ENCODE assay signal across 30 mouse cellular contexts in genomic region chr5:139944697-139945096, GRCm38 (mm10). TPM values are rescaled to one million over a fixed set of nuclear protein-coding genes. Genes with fewer than 3 reads are reported as not detected.
DNase-seq lines count a peak whose midpoint lies in the region; ATAC-seq and TF ChIP-seq lines count a peak whose summit lies in the region.
"Had no signal": no experiment of that assay in that cellular context is flagged by ENCODE, and none has a peak within 500 bp of the region (broad histone marks: within the 10 kb centered on the region; RNA-seq: fewer than 3 reads in every experiment).

No protein-coding gene starts in this region.

- intact Hi-C loops in left cerebral cortex, postnatal 4 days (cut with DNase I), result no loop called here

- no peak for TF ChIP-seq CTCF in hindbrain, postnatal 0 days (IDR thresholded peaks at IDR 0.05; ENCODE audit: low read depth)
- TF ChIP-seq CTCF in forebrain, postnatal 0 days (IDR thresholded peaks at IDR 0.05; ENCODE audit: low read depth), result no peak

- no peak overlapping the region for H3K9ac ChIP-seq in hindbrain, embryonic 13.5 days
- H3K9ac ChIP-seq in hindbrain, postnatal 0 days (replicated peaks; ENCODE audit: low read length), result no peak overlapping the region
- no peak overlapping the region for H3K9ac ChIP-seq in forebrain, embryonic 12.5 days
- no peak overlapping the region for H3K9ac ChIP-seq in forebrain, postnatal 0 days
- H3K9ac ChIP-seq: embryonic facial prominence, embryonic 15.5 days; liver, embryonic 12.5 days; liver, postnatal 0 days; midbrain, embryonic 12.5 days; neural tube, embryonic 15.5 days had no signal

- H3K27ac ChIP-seq in hindbrain, embryonic 13.5 days, result no peak overlapping the region
- H3K27ac ChIP-seq in hindbrain, postnatal 0 days, result no peak overlapping the region
- no peak overlapping the region for H3K27ac ChIP-seq in forebrain, embryonic 12.5 days
- no peak overlapping the region for H3K27ac ChIP-seq in forebrain, postnatal 0 days (ENCODE audit: low read depth, low read length)
- H3K27ac ChIP-seq: embryonic facial prominence, embryonic 10.5 days; embryonic facial prominence, embryonic 15.5 days; left cerebral cortex, adult 2 months; liver, embryonic 12.5 days; midbrain, embryonic 12.5 days; neural tube, embryonic 15.5 days had no signal

- DNase-seq in hindbrain, postnatal 0 days (ENCODE audit: low spot score), result no peak
- peak; percentile 91 for DNase-seq in ES-CJ7 (ENCODE audit: low read depth, low spot score)
- DNase-seq in forebrain, postnatal 0 days, result peak; percentile 49
- no peak for DNase-seq in frontal cortex, postnatal 36 days (ENCODE audit: low spot score in 2 of 2)
- DNase-seq in layer of hippocampus, adult 9-11 months, result no peak
- DNase-seq in left cerebral cortex, postnatal 4 days, result no peak
- DNase-seq: adrenal gland, adult 2 months; cerebellum, adult 8-10 months; cerebellum, postnatal 25 days; gastrocnemius, postnatal 10 days; heart, postnatal 14 days; kidney, adult 9 months; kidney, postnatal 10 days; liver, postnatal 0 days; lung, postnatal 36 days; right cerebral cortex, postnatal 25 days; spleen, adult 18-20 months; thymus, postnatal 14 days had no signal

- H3K4me3 ChIP-seq in hindbrain, embryonic 13.5 days, result no peak overlapping the region
- no peak overlapping the region for H3K4me3 ChIP-seq in hindbrain, postnatal 0 days (ENCODE audit: low read length)
- H3K4me3 ChIP-seq in forebrain, embryonic 12.5 days (replicated peaks), result no peak overlapping the region
- no peak overlapping the region for H3K4me3 ChIP-seq in forebrain, postnatal 0 days (ENCODE audit: low read depth, low read length)
- H3K4me3 ChIP-seq: embryonic facial prominence, embryonic 10.5 days; embryonic facial prominence, embryonic 15.5 days; left cerebral cortex, adult 2 months; liver, embryonic 12.5 days; midbrain, embryonic 12.5 days; neural tube, embryonic 15.5 days had no signal

- H3K36me3 ChIP-seq in hindbrain, embryonic 13.5 days, result no peaks in the 10 kb centered on the region
- H3K36me3 ChIP-seq in hindbrain, postnatal 0 days (ENCODE audit: insufficient read depth, low read length), result no peaks in the 10 kb centered on the region
- H3K36me3 ChIP-seq in forebrain, embryonic 12.5 days (replicated peaks), result no peaks in the 10 kb centered on the region
- H3K36me3 ChIP-seq in forebrain, postnatal 0 days (ENCODE audit: insufficient read depth), result no peaks in the 10 kb centered on the region
- H3K36me3 ChIP-seq: embryonic facial prominence, embryonic 10.5 days; embryonic facial prominence, embryonic 15.5 days; liver, embryonic 12.5 days; midbrain, embryonic 12.5 days; neural tube, embryonic 15.5 days had no signal

- 20% methylated on average over 7 of the region's 7 CpGs for WGBS in hindbrain, embryonic 13.5 days
- WGBS in hindbrain, postnatal 0 days, result 23% methylated on average over 7 of the region's 7 CpGs
- WGBS in forebrain, embryonic 12.5 days, result 50% methylated on average over 7 of the region's 7 CpGs
- 22% methylated on average over 7 of the region's 7 CpGs for WGBS in forebrain, postnatal 0 days

- H3K4me2 ChIP-seq in hindbrain, embryonic 13.5 days, result no peak overlapping the region
- no peak overlapping the region for H3K4me2 ChIP-seq in hindbrain, postnatal 0 days (ENCODE audit: low read depth, low read length)
- H3K4me2 ChIP-seq in forebrain, embryonic 12.5 days, result no peak overlapping the region
- H3K4me2 ChIP-seq in forebrain, postnatal 0 days (ENCODE audit: low read depth), result no peak overlapping the region
- H3K4me2 ChIP-seq: embryonic facial prominence, embryonic 15.5 days; liver, embryonic 12.5 days; midbrain, embryonic 12.5 days; neural tube, embryonic 15.5 days had no signal

- H3K27me3 ChIP-seq in hindbrain, embryonic 13.5 days, result 0 out of 2 replicates have a peak, but pooled peaks cover 3% of the 10 kb centered on the region
- H3K27me3 ChIP-seq in hindbrain, postnatal 0 days (ENCODE audit: insufficient read depth, low read length), result no peaks in the 10 kb centered on the region
- peaks cover 9% of the 10 kb centered on the region; the same call in 1 of the 2 replicates for H3K27me3 ChIP-seq in forebrain, embryonic 12.5 days
- H3K27me3 ChIP-seq in forebrain, postnatal 0 days (ENCODE audit: insufficient read depth, low read length), result no peaks in the 10 kb centered on the region
- H3K27me3 ChIP-seq: embryonic facial prominence, embryonic 15.5 days; liver, embryonic 12.5 days; midbrain, embryonic 12.5 days; neural tube, embryonic 15.5 days; Patski had no signal

- H3K9me3 ChIP-seq in hindbrain, embryonic 13.5 days, result peaks cover 8% of the 10 kb centered on the region
- no peaks in the 10 kb centered on the region for H3K9me3 ChIP-seq in hindbrain, postnatal 0 days (ENCODE audit: low read length)
- H3K9me3 ChIP-seq in forebrain, embryonic 12.5 days, result no peaks in the 10 kb centered on the region
- no peaks in the 10 kb centered on the region for H3K9me3 ChIP-seq in forebrain, postnatal 0 days (ENCODE audit: low read length)
- H3K9me3 ChIP-seq: neural tube, embryonic 15.5 days had no signal

- peaks cover 34% of the 10 kb centered on the region for H3K4me1 ChIP-seq in hindbrain, embryonic 13.5 days (replicated peaks)
- peaks cover 6% of the 10 kb centered on the region; the same call in 1 of the 2 replicates for H3K4me1 ChIP-seq in hindbrain, postnatal 0 days (ENCODE audit: insufficient read depth, low read length)
- H3K4me1 ChIP-seq in forebrain, embryonic 12.5 days, result peaks cover 21% of the 10 kb centered on the region
- H3K4me1 ChIP-seq in forebrain, postnatal 0 days (ENCODE audit: insufficient read depth), result no peaks in the 10 kb centered on the region
- H3K4me1 ChIP-seq: liver, embryonic 12.5 days had no signal

- peak; percentile 37; the same call in 1 of the 2 replicates for ATAC-seq in hindbrain, embryonic 13.5 days (ENCODE audit: low FRiP score)
- no peak for ATAC-seq in hindbrain, postnatal 0 days
- peak; percentile 57; the same call in 1 of the 2 replicates for ATAC-seq in forebrain, embryonic 12.5 days (ENCODE audit: low FRiP score)
- ATAC-seq in forebrain, postnatal 0 days, result peak; percentile 45; the same call in 1 of the 2 replicates
- ATAC-seq: liver, embryonic 12.5 days; Patski had no signal

RNA-seq across cellular contexts. Expression of gene Elfn1, which starts 37.0 kb away (rescaled TPM):
- polyA plus RNA-seq in hindbrain, embryonic 13.5 days (2015; fragmentation: Nextera tagmentation; extraction: Ambion mirVana), result 1.3 and 1.4 TPM in 2 replicates
- total RNA-seq in hindbrain, postnatal 0 days (2014; rRNA removed), result 26.0 and 45.1 TPM in 2 replicates
- polyA plus RNA-seq in hindbrain, postnatal 0 days (2015; fragmentation: Nextera tagmentation; extraction: Ambion mirVana), result 2.3 and 3.3 TPM in 2 replicates
- polyA plus RNA-seq in forebrain, embryonic 12.5 days (2016; fragmentation: Nextera tagmentation; extraction: Ambion mirVana), result 0.81 and 0.88 TPM in 2 replicates
- total RNA-seq in forebrain, postnatal 0 days (2014; rRNA removed), result 17.2 and 28.9 TPM in 2 replicates
- polyA plus RNA-seq in forebrain, postnatal 0 days (2015; fragmentation: Nextera tagmentation; extraction: Ambion mirVana), result 3.4 and 4.1 TPM in 2 replicates
- 10 to 100 TPM; 33.5 to 37.2 TPM for total RNA-seq in left cerebral cortex, postnatal 4 days (2021)
- total RNA-seq: megakaryocyte, adult 5-6 weeks; MEL had no signal
- polyA plus RNA-seq: heart, embryonic 14.5 days; liver, postnatal 0 days had no signal

Comparison
In these comparisons a context has a peak if more than half of its experiments do, and no peak if none do; other contexts are left out.
1. DNase-seq: peak in ES-CJ7 (single experiment) and forebrain, postnatal 0 days (single experiment); none in hindbrain, postnatal 0 days (single experiment), frontal cortex, postnatal 36 days (0 of 2), layer of hippocampus, adult 9-11 months (single experiment) and left cerebral cortex, postnatal 4 days (single experiment).